Mouse (Mus musculus) heart, embryonic 12.5 days (tissue): Measurements from ENCODE around the gene Rad17. TPM values are rescaled to one million over a fixed set of nuclear protein-coding genes. Genes with fewer than 3 reads are reported as not detected.

Source experiments
- polyA plus RNA-seq: library from polyadenylated mRNA; unstranded; fragments of >200 nt; fragmentation: Nextera tagmentation; extraction: Ambion mirVana; gene quantifications from 2 replicates; pipeline ENCODE4 v1.2.1, GENCODE M21; 2016

The Rad17 gene
- polyA plus RNA-seq, 1 experiment from 2014 or later, result 27.3 TPM

Other genes starting within 250 kb of the Rad17 start
- gene Naip1, start 198.2 kb downstream of the Rad17 start, polyA plus RNA-seq, result not detected in 2 replicates
- 53.3 and 56.2 TPM in 2 replicates for gene Gtf2h2, start 158.5 kb downstream of the Rad17 start, polyA plus RNA-seq
- gene Ocln, start 98.3 kb downstream of the Rad17 start, polyA plus RNA-seq, result 1.5 and 1.6 TPM in 2 replicates
- 3.6 and 4.4 TPM in 2 replicates for gene Marveld2, start 34.1 kb downstream of the Rad17 start, polyA plus RNA-seq
- 216 and 219 TPM in 2 replicates for gene Ak6, start 72 bp downstream of the Rad17 start, polyA plus RNA-seq
- 9.7 and 11.3 TPM in 2 replicates for gene Taf9, start 528 bp upstream of the Rad17 start, polyA plus RNA-seq
- gene Ccdc125, start 18.7 kb upstream of the Rad17 start, polyA plus RNA-seq, result 4.6 and 4.8 TPM in 2 replicates
- 76.6 and 77.0 TPM in 2 replicates for gene Cdk7, start 79.9 kb upstream of the Rad17 start, polyA plus RNA-seq
- gene Mrps36, start 93.6 kb upstream of the Rad17 start, polyA plus RNA-seq, result 256 TPM in 2 replicates
- gene Cenph, start 124.8 kb upstream of the Rad17 start, polyA plus RNA-seq, result 21.8 and 24.0 TPM in 2 replicates
- gene Ccnb1, start 135.5 kb upstream of the Rad17 start, polyA plus RNA-seq, result 214 and 218 TPM in 2 replicates
- 43.1 and 44.8 TPM in 2 replicates for gene Slc30a5, start 182.4 kb upstream of the Rad17 start, polyA plus RNA-seq